Mouse (Mus musculus): ENCODE measurements around the gene Erich4.
"Not testable (repeated sequence)": the region's sequence is repeated elsewhere in the genome, so short reads cannot be mapped to it uniquely, and the experiment has no call there.

Erich4 gene

DNA sequence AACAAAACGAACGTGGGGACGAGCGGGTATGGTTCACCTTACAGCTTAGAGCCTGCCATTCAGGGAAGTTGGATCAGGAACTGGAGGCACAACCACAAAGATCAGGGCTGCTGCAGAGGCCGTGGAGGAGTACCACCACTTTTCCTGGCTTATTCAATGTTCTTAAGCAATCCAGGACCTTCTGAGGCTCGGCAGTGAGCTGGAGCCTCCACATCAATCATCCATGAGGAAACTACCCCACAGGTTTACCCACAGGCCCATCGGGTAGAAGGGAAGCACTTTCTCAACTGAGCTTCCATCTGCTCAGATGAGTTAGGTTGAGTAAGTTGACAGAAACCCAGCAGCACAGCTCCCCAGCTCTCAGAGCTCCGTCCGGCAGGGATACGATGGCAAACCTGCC, 36.3 kb downstream of the Erich4 start:
- DNase-seq (ENCODE audit: low read depth, low spot score) = no peak

DNA sequence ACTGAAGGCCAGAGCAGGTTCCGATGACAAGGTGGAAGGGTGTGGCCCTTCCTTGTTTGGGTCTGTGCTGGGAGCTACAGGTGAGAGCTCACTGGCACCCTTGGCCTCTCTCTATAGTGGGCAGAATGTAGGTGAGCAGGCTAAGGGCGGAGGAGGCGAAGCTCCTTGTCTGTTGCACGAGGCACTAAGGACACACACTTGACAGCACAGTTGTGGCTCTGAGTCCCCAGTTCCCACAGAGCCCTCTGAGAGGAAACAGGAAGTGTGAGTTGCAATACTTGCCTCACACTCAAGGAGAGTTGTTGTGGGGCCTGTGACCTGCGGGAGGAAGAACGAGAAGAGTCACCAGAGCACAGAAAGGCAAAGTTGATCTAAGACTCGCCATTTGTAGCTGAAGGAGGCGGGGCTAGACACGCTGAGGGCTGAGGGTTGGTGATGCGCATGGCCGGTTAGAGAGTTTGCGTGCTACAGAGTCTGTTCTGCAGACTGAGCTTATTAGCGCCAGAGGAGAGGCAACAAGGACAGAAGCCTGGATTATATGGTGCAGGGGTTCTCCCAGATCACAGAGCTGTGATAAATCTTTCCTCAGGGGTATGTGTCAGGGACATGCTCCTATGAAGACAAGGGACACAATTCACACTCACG, 38.8 kb downstream of the Erich4 start:
- not testable (repeated sequence) for DNase-seq (ENCODE audit: low read depth, low spot score)

- not testable (repeated sequence) for DNase-seq (ENCODE audit: low read depth, low spot score)
Measured at GRCm38 (mm10) chr7:25576308-25576707, 39.4 kb downstream of the Erich4 start.

- no peak for DNase-seq (ENCODE audit: low read depth, low spot score)
Measured at GRCm38 (mm10) chr7:25575870-25576269, 39.8 kb downstream of the Erich4 start.

- DNase-seq (ENCODE audit: low read depth, low spot score) = no peak
Measured at GRCm38 (mm10) chr7:25575105-25575504, 40.6 kb downstream of the Erich4 start.

GRCm38 (mm10) chr7:25573806-25574205, 41.9 kb downstream of the Erich4 start:
- not testable (repeated sequence) for DNase-seq (ENCODE audit: low read depth, low spot score)

DNA sequence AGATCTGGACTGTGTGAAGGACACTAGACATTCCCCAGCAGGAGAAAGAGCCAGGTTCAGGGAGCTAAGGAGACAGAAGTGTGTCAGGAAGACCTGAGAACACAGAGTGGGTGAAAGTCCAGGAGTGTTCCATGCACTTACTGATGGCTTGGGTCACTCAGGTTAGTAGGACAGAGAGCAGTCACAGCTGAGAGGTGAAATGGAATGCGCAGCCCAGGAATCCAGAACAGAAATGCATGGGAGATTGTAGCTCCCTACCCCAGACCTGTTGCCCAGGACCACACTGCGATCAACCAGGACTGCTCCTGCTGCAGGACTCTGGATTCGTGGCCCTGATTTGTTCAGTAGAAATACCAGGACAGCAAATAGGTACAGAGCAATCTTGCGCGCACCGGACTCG, 47.0 kb downstream of the Erich4 start:
- DNase-seq (ENCODE audit: low read depth, low spot score) = no peak

Measured in retina, adult 2 months (tissue).